Mouse (Mus musculus) small intestine, adult 2 months (tissue): ENCODE data around the gene Ppp2r1b. TPM values are rescaled to one million over a fixed set of nuclear protein-coding genes. Genes with fewer than 3 reads are reported as not detected.

Source experiments
- H3K27ac ChIP-seq: fragments of 200-500 bp; 2 replicates; pipeline ENCODE4 v1.5.1; 2012; ENCODE audit warnings: low read depth, low read length, control low read depth, inconsistent platforms; ENCODE audit not compliant: insufficient read depth
- H3K27me3 ChIP-seq: fragments of 200-500 bp; 2 replicates; pipeline ENCODE4 v1.6.1; 2012; ENCODE audit warnings: mild to moderate bottlenecking, moderate library complexity, low read length, inconsistent platforms; ENCODE audit not compliant: control insufficient read depth, insufficient read depth
- H3K36me3 ChIP-seq: fragments of 200-500 bp; 2 replicates; pipeline ENCODE4 v1.6.1; 2012; ENCODE audit warnings: mild to moderate bottlenecking, low read length, control low read depth, inconsistent platforms; ENCODE audit not compliant: control insufficient read depth, insufficient read depth
- H3K4me1 ChIP-seq: fragments of 200-500 bp; 2 replicates; pipeline ENCODE4 v1.6.1; 2012; ENCODE audit warnings: low read length, inconsistent platforms, mixed read lengths; ENCODE audit not compliant: control insufficient read depth, insufficient read depth, insufficient read length
- H3K4me3 ChIP-seq: fragments of 200-500 bp; 2 replicates; pipeline ENCODE4 v1.5.1; 2012; ENCODE audit warnings: low read depth, mild to moderate bottlenecking, control low read depth, inconsistent platforms, low read length, moderate library complexity
- CTCF ChIP-seq: fragments of 200-500 bp; IDR thresholded peaks from 2 replicates; pipeline ENCODE4 v1.5.1; 2012; ENCODE audit warnings: low read depth, mild to moderate bottlenecking, control low read depth, inconsistent platforms, low read length, moderate library complexity, mixed read lengths; ENCODE audit not compliant: insufficient replicate concordance, insufficient read length; ENCODE audit errors: extremely low read depth
- POLR2A ChIP-seq: fragments of 200-500 bp; IDR thresholded peaks from 2 replicates; pipeline ENCODE4 v1.6.1; 2012; ENCODE audit warnings: low read depth, mild to moderate bottlenecking, control low read depth, inconsistent platforms, low read length, moderate library complexity
- WGBS: fragments of 180-500 bp; shearing (Covaris S2); methylation state at CpG from one replicate; pipeline ENCODE4 v1.1.7; 2018; 5-methylcytosine and 5-hydroxymethylcytosine counted together
- polyA plus RNA-seq: library from polyadenylated mRNA; depleted of rRNA; stranded (reverse); fragments of >200 nt; gene quantifications from 2 replicates; pipeline ENCODE4 v1.2.3, GENCODE M21; 2012

Gene Ppp2r1b
- polyA plus RNA-seq, 1 experiment, result 1.9 TPM

DNA sequence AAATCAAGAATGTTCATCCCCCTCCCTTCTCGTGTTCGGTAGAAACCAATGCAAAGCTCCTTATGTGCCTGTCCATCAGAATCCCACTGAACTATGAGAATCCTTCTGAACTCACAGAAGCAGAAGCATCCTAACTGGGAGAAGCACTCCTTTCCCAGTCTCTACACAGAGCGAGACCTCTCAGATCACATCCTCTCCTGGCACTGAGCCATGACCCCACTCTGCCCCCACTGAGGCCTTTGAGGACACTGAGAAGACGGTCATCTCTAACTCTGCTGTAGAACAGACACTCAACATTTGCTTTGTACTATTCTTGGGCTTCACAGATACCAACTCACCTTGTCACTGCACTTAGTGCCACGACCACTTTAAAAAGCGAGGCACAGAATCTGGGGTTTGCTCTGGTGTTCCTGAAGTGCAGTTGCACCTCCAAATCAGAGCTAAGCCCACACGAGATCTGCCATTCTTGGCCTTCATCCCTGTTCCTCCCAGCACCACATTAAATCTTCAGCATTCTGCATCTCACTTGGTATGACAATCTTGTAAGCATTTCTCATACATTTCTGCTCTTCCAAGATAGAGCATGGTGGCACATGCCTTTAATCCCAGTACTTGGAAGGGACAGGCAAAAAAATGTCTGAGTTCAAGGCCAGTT, 66.9 kb downstream of the Ppp2r1b start:
- no peaks in the 10 kb centered on the region for H3K27me3 ChIP-seq
- H3K4me3 ChIP-seq, result no peak overlapping the region
- TF ChIP-seq POLR2A, result no peak
- 87% methylated on average over 7 of the region's 7 CpGs for WGBS
- H3K36me3 ChIP-seq, result peaks cover 14% of the 10 kb centered on the region
- no peak overlapping the region for H3K27ac ChIP-seq
- no peaks in the 10 kb centered on the region for H3K4me1 ChIP-seq

DNA sequence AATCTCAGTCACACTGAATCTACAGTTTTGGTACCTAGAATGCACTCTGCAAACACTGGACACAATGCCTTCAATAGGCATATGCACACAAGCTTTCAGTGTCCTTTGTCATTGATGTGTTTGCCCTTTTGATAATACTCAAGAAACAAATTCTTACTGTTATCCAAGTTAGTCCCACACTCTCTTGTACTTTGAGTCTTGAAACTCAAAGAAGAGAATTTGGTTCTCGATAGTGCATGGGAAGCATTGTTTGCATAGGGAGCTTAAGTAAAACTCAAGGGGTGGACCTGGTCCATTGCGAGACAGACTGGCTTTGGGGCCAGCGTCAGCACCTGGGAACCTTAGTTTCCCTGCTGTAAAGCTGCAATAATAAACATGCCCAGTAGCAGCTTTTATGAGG, 73.0 kb downstream of the Ppp2r1b start:
- Histone ChIP-seq H3K27ac (no peak overlapping the region), H3K27me3 (no peaks in the 10 kb centered on the region), H3K4me1 (peaks cover 3% of the 10 kb centered on the region; the same call in 1 of the 2 replicates), H3K36me3 (peaks cover 6% of the 10 kb centered on the region; the same call in 1 of the 2 replicates), H3K4me3 (no peak overlapping the region)
- WGBS, result 29% methylated on average over 3 of the region's 3 CpGs
- TF ChIP-seq CTCF (no peak), POLR2A (no peak)

DNA sequence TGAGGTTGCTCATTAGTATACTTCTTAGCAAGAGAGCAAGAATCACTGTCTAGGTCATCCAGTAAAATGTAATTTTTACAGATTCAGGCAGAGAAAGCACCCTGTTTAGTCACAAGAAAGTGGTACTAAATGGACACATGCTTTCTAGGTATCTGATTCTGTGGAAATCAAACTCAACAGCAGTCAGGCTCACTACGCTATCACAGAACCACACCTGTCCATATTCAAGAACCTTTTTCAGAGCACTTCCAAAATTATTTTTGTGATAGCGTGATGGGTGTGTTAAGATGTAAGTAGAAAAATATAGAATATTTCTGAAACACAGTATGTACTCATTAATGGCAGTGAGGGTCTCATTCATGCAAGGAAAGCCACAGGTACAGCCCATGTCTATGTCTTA, 74.5 kb downstream of the Ppp2r1b start:
- Histone ChIP-seq H3K27ac (no peak overlapping the region), H3K4me1 (peaks cover 6% of the 10 kb centered on the region; the same call in 1 of the 2 replicates), H3K27me3 (no peaks in the 10 kb centered on the region), H3K4me3 (no peak overlapping the region), H3K36me3 (0 out of 2 replicates have a peak, but pooled peaks cover 5% of the 10 kb centered on the region)
- TF ChIP-seq CTCF, result no peak
- TF ChIP-seq POLR2A, result no peak
- WGBS, result 99% methylated on average over 2 of the region's 2 CpGs

DNA sequence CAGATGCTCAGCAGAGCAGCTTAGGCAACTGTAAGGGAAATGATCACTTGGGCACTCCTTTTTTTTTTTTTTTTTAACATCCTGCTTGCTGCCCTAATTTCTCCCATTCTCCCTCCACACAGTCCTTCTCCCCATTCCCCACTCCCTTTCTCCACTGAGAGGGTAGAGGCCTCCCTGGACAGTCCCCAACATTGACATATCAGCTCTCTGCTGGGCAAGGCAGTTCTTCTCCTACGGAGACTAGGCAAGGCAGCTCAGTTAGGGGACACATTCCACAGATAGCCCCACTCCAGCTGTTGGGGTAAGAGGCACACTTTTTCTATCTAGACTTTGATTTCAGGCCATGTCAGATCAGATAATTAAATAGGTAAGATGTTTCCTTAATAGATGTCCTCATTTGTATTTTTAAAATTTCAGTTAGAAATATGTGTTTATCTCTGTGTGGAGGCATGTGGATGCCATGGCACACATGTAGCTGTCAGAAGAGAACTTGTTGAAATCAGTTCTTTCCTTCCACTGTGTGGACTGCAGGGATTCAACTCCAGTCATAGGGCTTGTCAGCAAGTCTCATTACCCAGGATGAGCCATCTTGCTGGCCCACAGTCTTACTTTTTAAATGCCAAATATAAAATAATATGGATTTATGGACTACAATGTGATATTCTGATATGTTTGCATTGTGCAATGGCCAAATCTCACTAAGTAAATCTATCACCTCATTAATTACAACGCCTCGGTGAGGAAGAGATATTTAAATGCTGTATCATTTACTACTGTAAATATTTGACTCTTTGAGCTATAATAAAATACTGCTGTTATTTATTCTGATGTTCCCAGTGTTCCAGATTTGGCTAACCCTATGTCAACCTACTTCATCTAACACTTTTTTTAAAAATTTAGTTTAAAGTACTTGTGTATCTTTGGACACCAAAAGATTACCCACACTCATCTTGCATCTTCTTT, 76.1 kb downstream of the Ppp2r1b start:
- peaks cover 6% of the 10 kb centered on the region; the same call in 1 of the 2 replicates for H3K4me1 ChIP-seq
- no peak overlapping the region for H3K27ac ChIP-seq
- H3K4me3 ChIP-seq, result no peak overlapping the region
- H3K27me3 ChIP-seq, result no peaks in the 10 kb centered on the region
- H3K36me3 ChIP-seq, result no peaks in the 10 kb centered on the region
- TF ChIP-seq POLR2A, result no peak
- no peak for TF ChIP-seq CTCF
- WGBS, result 47% methylated on average over 3 of the region's 3 CpGs

DNA sequence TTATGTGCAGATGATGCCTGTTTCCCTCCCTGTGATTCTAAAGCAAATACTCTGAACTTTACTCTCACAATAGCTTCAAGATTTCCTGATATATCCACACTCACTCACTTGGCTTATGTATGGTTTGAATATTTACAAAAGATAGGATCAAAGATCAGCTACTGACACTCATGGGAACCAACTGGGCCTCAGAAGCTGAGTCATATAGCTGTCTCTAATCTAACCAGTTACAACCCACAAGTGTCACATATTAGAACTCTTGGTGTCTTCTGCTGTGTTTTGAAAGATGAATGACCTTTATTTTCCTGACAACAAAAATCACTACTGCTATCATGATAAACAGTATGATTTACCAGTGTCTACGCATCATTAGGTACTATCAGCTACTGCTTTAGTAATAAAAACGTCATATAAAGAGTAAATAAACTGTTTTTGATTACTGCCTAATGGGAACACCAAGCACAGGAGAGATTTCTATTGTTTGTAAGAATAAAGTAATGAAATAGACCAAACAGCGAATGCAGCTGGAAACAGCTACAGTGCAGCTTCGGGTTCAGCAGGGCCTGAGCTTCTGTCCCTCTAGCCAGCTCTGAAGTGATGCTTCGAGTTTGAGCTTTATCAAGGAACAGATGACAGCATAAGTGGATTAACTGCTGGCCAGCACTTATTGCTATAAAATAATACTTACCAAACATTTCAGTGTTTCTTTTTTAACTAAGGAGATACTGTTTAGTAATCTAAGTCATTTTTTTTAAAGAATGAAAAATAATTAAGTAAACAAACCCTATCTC, 77.5 kb downstream of the Ppp2r1b start:
- H3K27me3 ChIP-seq, result no peaks in the 10 kb centered on the region
- no peak overlapping the region for H3K27ac ChIP-seq
- 28% methylated on average over 5 of the region's 5 CpGs for WGBS
- H3K4me3 ChIP-seq, result no peak overlapping the region
- TF ChIP-seq CTCF, result no peak
- TF ChIP-seq POLR2A, result no peak
- H3K4me1 ChIP-seq, result peaks cover 6% of the 10 kb centered on the region; the same call in 1 of the 2 replicates
- no peaks in the 10 kb centered on the region for H3K36me3 ChIP-seq

DNA sequence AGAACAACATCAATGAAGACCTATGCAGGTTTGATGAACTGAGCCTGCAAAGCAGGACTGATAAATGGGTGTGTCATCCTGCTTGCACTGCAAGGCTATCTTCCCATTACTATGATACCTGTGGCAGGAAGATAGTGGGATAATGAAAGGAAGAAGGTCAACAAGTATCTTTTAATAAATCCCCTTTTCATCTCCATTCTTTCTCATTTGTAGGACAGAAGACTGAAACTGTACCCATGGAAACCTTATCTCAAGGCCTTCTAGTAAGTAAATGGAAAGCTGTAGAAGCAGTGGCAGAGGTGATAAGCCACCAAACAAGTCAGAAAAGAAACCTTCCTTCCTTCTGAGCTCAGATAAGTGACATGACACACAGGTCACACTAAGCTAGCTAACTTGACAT, 79.4 kb downstream of the Ppp2r1b start:
- Histone ChIP-seq H3K27me3 (no peaks in the 10 kb centered on the region), H3K4me3 (no peak overlapping the region), H3K27ac (no peak overlapping the region), H3K36me3 (no peaks in the 10 kb centered on the region), H3K4me1 (peaks cover 6% of the 10 kb centered on the region; the same call in 1 of the 2 replicates)
- TF ChIP-seq CTCF, result no peak
- TF ChIP-seq POLR2A, result no peak
